Mouse (Mus musculus): Measurements from ENCODE around the gene Mtch1.

GRCm38 (mm10) chr17:29396821-29397242 is 49.1 kb upstream of the Mtch1 start:
- TF ChIP-seq POLR2A (IDR thresholded peaks at IDR 0.05; ENCODE audit: insufficient read length, low read depth), result no peak
- peak in 1 of 3 experiments; percentile 30 for TF ChIP-seq MYOD1 (IDR thresholded peaks at IDR 0.05; ENCODE audit: control insufficient read depth in 1 of 3, insufficient read length in 2 of 3, low read depth in 2 of 3)
- no peak for TF ChIP-seq USF1 (IDR thresholded peaks at IDR 0.05; ENCODE audit: low read depth)
- no peak for TF ChIP-seq TCF3 (IDR thresholded peaks at IDR 0.05; ENCODE audit: insufficient read length, low read depth)
- TF ChIP-seq REST (IDR thresholded peaks at IDR 0.05; ENCODE audit: insufficient read depth, insufficient read length), result no peak
- TF ChIP-seq CEBPB (IDR thresholded peaks at IDR 0.05; ENCODE audit: insufficient read depth, poor library complexity, severe bottlenecking), result no peak
- no peak for TF ChIP-seq E2F4 (IDR thresholded peaks at IDR 0.05; ENCODE audit: insufficient read depth)
- TF ChIP-seq MAX (IDR thresholded peaks at IDR 0.05; ENCODE audit: low read depth), result no peak

All from myocyte (in vitro differentiated cells).